Mouse (Mus musculus) liver, adult 2 months (tissue): Measurements from ENCODE around the gene Fsd1.

ENCODE experiments used
- CTCF ChIP-seq: fragments of 200-500 bp; IDR thresholded peaks from 2 replicates; pipeline ENCODE4 v1.5.1; 2011; ENCODE audit warnings: low read depth, low read length, control low read depth
- POLR2A ChIP-seq: fragments of 200-500 bp; IDR thresholded peaks from 2 replicates; pipeline ENCODE4 v1.6.1; 2011; ENCODE audit warnings: low read length, control low read depth; ENCODE audit not compliant: insufficient read depth; ENCODE audit errors: extremely low read depth

DNA sequence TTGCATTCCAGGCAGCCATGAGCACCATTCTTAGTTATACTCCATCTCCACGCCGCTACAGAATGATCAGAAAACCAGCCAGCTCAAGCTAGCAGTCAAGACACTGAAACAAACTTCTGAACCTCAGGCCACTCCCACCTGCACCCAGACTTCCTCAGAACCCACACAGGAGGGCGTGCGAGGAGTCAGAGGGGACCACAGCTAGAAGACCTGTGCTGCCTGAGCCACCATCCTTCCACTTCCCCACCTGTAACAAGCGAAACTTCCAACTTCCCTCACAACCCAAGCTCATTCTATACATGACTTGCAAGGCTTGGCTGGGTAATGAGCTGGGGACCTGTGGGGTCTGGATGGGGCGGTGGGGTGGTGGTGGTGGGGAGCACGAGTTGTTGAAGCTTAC, 46.5 kb downstream of the Fsd1 start:
- TF ChIP-seq CTCF (no peak), POLR2A (no peak)
